Mouse (Mus musculus): ENCODE measurements around the gene Khsrp. TPM values are rescaled to one million over a fixed set of nuclear protein-coding genes. Genes with fewer than 3 reads are reported as not detected.
A peak's percentile ranks its signal among the peaks of the same experiment; 100 is the strongest.

The Khsrp gene
- polyA plus RNA-seq, 1 experiment from 2014 or later: 32.1 TPM

DNA sequence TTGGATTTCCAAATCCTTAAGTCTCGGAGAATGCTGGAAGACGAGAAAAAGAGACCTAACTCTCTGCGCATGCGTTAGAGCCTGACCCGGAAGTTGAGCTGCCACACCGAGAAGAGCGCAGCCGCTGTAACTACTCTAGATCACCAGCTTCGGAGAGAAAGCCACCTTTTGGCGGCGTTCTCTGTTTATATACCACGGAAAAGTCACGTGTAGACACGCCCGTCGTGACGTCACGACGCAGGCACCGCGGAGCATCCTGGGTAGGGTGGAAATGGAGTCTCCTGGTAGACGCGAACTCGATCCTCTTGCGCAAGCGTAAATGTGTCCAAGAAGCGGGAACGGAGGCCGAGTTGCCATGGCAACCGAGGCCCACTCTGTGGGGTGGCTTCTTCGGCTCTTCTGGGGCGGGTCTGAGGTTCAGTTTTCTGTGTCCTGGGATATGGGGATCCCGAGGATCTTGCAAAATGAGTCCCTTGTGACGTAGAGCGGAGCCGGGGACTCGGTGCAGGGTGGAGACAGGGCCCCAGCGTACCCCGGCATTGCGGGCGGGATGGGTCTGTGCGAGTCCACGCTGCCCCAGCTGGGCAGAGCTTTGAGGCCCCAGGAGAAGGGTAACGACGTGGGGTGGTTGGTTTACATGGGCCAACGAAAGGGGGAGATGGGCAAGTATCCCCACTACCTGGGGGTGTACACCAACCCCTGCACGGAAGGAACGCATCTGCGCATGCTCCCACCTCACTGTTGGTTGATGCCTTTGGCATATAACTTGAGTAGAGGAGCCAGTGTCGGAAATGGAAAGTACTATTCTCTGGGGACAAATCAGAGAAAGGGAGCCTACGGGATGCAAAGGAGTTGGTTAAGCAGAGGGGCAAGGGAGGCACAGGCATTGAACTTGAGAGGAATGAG is 19.8 kb downstream of the Khsrp start, which contains the start of the genes Gtf2f1 and Gm17949:
Gtf2f1 (minus strand) TSS at position 53 of the 906 bp plus-strand sequence.
Gm17949 (plus strand) TSS at position 234 of the 906 bp plus-strand sequence.
- peak within 1 kb of the TSS; percentile 61 for H3K4me2 ChIP-seq (ENCODE audit: low read depth, low read length)
- peak within 1 kb of the TSS; percentile 73 for H3K9ac ChIP-seq (replicated peaks; ENCODE audit: low read depth, low read length)
- 0 out of 2 replicates have a peak, but pooled peaks cover 2% of the 10 kb centered on the region for H3K36me3 ChIP-seq (ENCODE audit: control insufficient read depth, insufficient read depth, low read length)
- H3K27ac ChIP-seq (ENCODE audit: low read depth, low read length): peak within 1 kb of the TSS; percentile 96
- WGBS: under 1% methylated on average over 51 of the region's 51 CpGs
- no peaks in the 10 kb centered on the region for H3K9me3 ChIP-seq (ENCODE audit: control insufficient read depth, low read length)
- H3K4me3 ChIP-seq (ENCODE audit: low read depth, low read length): peak within 1 kb of the TSS; percentile 51
- peaks cover 11% of the 10 kb centered on the region; the same call in 1 of the 2 replicates for H3K4me1 ChIP-seq (ENCODE audit: control insufficient read depth, insufficient read depth, low read length)
- peak; percentile 93 for ATAC-seq (ENCODE audit: low read depth)
- no peaks in the 10 kb centered on the region for H3K27me3 ChIP-seq (ENCODE audit: control insufficient read depth, insufficient read depth, low read length)

DNA sequence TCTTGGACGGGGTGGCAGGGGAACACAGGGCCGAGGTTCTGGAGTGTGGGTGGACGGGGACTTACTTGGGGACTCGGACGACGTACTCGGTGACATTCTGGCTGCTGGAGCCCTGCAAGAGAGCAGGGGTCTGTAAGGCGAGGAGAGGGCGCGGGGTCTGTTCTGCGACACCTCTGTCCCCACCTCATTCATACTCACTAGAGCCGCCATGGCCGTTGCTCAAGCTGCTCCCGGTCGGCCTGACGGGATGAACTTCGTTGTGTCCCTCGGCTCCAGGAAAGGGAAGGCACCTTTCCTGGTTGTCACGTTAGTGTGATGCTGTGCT is 20.4 kb downstream of the Khsrp start:
- H3K36me3 ChIP-seq (ENCODE audit: control insufficient read depth, insufficient read depth, low read length): peaks cover 5% of the 10 kb centered on the region; the same call in 1 of the 2 replicates
- peak overlapping the region; percentile 58 for H3K9ac ChIP-seq (replicated peaks; ENCODE audit: low read depth, low read length)
- WGBS: 1% methylated on average over 19 of the region's 19 CpGs
- H3K4me2 ChIP-seq (ENCODE audit: low read depth, low read length): peak overlapping the region; percentile 61
- peaks cover 11% of the 10 kb centered on the region; the same call in 1 of the 2 replicates for H3K4me1 ChIP-seq (ENCODE audit: control insufficient read depth, insufficient read depth, low read length)
- peak; percentile 52 for ATAC-seq (ENCODE audit: low read depth)
- no peaks in the 10 kb centered on the region for H3K27me3 ChIP-seq (ENCODE audit: control insufficient read depth, insufficient read depth, low read length)
- peak overlapping the region; percentile 51 for H3K4me3 ChIP-seq (ENCODE audit: low read depth, low read length)
- peak overlapping the region; percentile 30; the same call in 1 of the 2 replicates for H3K27ac ChIP-seq (ENCODE audit: low read depth, low read length)
- H3K9me3 ChIP-seq (ENCODE audit: control insufficient read depth, low read length): no peaks in the 10 kb centered on the region

DNA sequence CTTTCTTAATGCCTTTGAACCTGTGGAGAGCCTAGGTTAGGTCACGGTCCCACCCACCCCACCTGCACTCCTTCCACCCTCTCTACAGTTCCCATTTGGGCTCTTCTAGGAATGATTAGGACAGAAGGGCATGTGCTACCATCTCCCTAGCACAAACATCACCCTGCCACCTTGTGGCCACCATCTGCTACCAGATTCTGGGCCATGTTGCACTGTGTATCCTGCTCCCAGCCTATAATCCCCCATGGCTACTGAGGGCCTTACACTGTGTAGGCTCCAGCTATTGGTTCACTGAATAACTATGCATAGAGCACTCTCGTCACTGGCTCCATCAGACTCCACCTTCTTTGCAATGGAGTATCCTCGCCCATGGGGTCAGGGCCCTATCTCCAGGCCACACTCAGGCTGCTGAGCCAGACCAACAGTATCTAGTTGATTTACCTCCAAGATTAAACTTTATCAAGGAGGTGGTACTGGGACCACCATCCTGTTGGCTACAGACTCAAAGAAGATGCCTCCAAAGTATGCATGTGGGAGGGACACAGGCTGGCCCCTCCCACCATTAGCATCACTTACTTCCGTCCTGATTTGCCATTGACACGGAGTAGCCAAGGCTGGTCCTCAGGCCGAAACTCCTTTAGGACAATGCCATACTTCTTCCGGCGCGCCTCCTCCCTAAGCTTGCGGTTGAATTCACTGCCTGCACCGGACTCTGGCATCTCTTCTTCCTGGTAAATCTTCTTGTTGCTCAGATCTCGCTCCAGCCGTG is 24.0 kb downstream of the Khsrp start:
- H3K9me3 ChIP-seq (ENCODE audit: control insufficient read depth, low read length): no peaks in the 10 kb centered on the region
- H3K36me3 ChIP-seq (ENCODE audit: control insufficient read depth, insufficient read depth, low read length): peaks cover 24% of the 10 kb centered on the region
- ATAC-seq (ENCODE audit: low read depth): no peak
- no peaks in the 10 kb centered on the region for H3K27me3 ChIP-seq (ENCODE audit: control insufficient read depth, insufficient read depth, low read length)
- H3K4me1 ChIP-seq (ENCODE audit: control insufficient read depth, insufficient read depth, low read length): peaks cover 11% of the 10 kb centered on the region; the same call in 1 of the 2 replicates
- no peak overlapping the region for H3K4me3 ChIP-seq (ENCODE audit: low read depth, low read length)
- no peak overlapping the region for H3K27ac ChIP-seq (ENCODE audit: low read depth, low read length)
- no peak overlapping the region for H3K4me2 ChIP-seq (ENCODE audit: low read depth, low read length)
- 96% methylated on average over 13 of the region's 13 CpGs for WGBS
- H3K9ac ChIP-seq (replicated peaks; ENCODE audit: low read depth, low read length): no peak overlapping the region

- Histone ChIP-seq H3K27me3 (ENCODE audit: control insufficient read depth, insufficient read depth, low read length) (no peaks in the 10 kb centered on the region), H3K27ac (ENCODE audit: low read depth, low read length) (no peak overlapping the region), H3K4me3 (ENCODE audit: low read depth, low read length) (no peak overlapping the region), H3K9me3 (ENCODE audit: control insufficient read depth, low read length) (no peaks in the 10 kb centered on the region), H3K4me2 (ENCODE audit: low read depth, low read length) (no peak overlapping the region), H3K9ac (replicated peaks; ENCODE audit: low read depth, low read length) (no peak overlapping the region), H3K4me1 (ENCODE audit: control insufficient read depth, insufficient read depth, low read length) (no peaks in the 10 kb centered on the region), H3K36me3 (ENCODE audit: control insufficient read depth, insufficient read depth, low read length) (peaks cover 25% of the 10 kb centered on the region)
- ATAC-seq (ENCODE audit: low read depth): no peak
- WGBS: 97% methylated on average over 7 of the region's 7 CpGs
Observed at GRCm38 (mm10) chr17:57003994-57004393, 27.3 kb downstream of the Khsrp start.

DNA sequence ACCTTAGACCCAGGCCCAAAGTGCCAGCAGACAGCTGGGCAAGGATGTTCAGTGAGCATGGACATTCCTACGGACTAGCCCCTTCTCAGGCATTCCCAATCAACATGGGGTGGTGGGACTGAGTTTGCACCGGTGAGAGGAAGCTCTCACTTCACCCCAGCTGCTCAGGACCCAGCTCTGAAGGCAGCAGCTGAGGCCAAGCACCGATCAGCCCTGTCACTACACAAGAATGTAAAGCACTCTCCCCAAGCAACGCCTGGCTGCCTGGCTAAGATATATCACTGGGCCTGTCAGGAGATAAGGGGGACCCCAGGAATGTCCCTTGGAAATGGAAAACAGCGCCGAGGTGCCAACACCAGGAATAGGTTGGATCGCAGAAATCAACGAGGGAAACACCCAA is 30.1 kb downstream of the Khsrp start:
- Histone ChIP-seq H3K9me3 (ENCODE audit: control insufficient read depth, low read length) (no peaks in the 10 kb centered on the region), H3K27me3 (ENCODE audit: control insufficient read depth, insufficient read depth, low read length) (no peaks in the 10 kb centered on the region), H3K4me2 (ENCODE audit: low read depth, low read length) (no peak overlapping the region), H3K27ac (ENCODE audit: low read depth, low read length) (no peak overlapping the region), H3K36me3 (ENCODE audit: control insufficient read depth, insufficient read depth, low read length) (peaks cover 27% of the 10 kb centered on the region), H3K4me1 (ENCODE audit: control insufficient read depth, insufficient read depth, low read length) (0 out of 2 replicates have a peak, but pooled peaks cover 3% of the 10 kb centered on the region), H3K4me3 (ENCODE audit: low read depth, low read length) (no peak overlapping the region), H3K9ac (replicated peaks; ENCODE audit: low read depth, low read length) (no peak overlapping the region)
- ATAC-seq (ENCODE audit: low read depth): no peak
- WGBS: 74% methylated on average over 8 of the region's 8 CpGs

DNA sequence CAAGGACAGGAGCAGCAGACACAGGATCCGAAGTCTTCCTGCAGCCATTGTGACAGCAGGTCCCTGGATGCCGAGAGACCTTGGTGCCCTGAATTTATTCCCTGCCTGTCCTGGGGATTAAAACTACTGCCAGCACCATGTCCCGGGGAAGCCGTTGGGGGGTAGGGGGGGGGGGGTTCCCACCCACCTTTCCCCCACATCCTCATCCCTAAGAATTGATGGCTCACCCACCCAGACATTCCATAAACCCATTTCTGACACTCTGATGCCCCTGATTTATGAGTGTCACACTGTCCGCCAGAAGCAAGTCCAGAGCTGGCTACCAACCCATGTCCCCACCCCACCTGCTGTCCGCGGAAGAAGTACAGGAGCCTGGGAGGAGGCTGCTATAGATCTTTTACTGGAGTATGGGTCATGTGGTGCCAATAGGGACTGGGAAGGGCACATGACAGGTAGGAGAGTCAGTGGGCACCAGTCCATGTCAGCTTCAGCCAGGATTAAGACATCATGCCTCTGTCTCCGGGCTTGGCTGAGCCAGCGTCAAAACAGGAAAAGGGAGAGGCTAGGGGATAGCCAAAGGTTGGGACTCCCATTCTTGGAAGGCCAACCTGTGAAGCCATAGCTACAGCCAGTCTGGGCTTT is 31.2 kb downstream of the Khsrp start, which contains the start of gene Pspn:
Pspn (minus strand) TSS at position 51 of the 642 bp plus-strand sequence.
- no peak within 1 kb of the TSS for H3K4me3 ChIP-seq (ENCODE audit: low read depth, low read length)
- WGBS: 84% methylated on average over 9 of the region's 9 CpGs
- no peak within 1 kb of the TSS for H3K27ac ChIP-seq (ENCODE audit: low read depth, low read length)
- ATAC-seq (ENCODE audit: low read depth): no peak
- H3K9ac ChIP-seq (replicated peaks; ENCODE audit: low read depth, low read length): no peak within 1 kb of the TSS
- H3K27me3 ChIP-seq (ENCODE audit: control insufficient read depth, insufficient read depth, low read length): no peaks in the 10 kb centered on the region
- H3K36me3 ChIP-seq (ENCODE audit: control insufficient read depth, insufficient read depth, low read length): peaks cover 22% of the 10 kb centered on the region; the same call in 1 of the 2 replicates
- no peaks in the 10 kb centered on the region for H3K9me3 ChIP-seq (ENCODE audit: control insufficient read depth, low read length)
- H3K4me2 ChIP-seq (ENCODE audit: low read depth, low read length): no peak within 1 kb of the TSS
- H3K4me1 ChIP-seq (ENCODE audit: control insufficient read depth, insufficient read depth, low read length): 0 out of 2 replicates have a peak, but pooled peaks cover 3% of the 10 kb centered on the region

DNA sequence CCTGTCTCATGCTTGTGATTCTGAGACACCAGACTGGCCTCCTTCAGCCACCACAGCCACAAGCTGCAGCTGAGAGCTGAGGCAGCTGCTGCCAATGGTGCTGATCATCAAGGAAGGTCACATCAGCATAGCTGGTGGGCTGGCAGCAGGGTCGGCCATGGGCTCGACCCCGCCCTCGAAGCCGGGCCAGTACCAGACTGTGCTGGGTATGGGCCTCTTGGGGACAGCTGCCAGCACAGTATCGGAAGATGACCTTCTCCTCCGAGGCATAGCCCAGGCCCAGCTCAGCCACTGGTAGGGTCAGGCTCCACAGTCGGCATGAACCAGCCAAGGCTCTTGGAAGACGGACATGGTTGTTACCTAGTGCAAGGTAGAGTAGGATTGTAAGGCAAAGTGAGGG is 31.9 kb downstream of the Khsrp start:
- Histone ChIP-seq H3K36me3 (ENCODE audit: control insufficient read depth, insufficient read depth, low read length) (peaks cover 23% of the 10 kb centered on the region; the same call in 1 of the 2 replicates), H3K27ac (ENCODE audit: low read depth, low read length) (no peak overlapping the region), H3K9me3 (ENCODE audit: control insufficient read depth, low read length) (no peaks in the 10 kb centered on the region), H3K4me2 (ENCODE audit: low read depth, low read length) (no peak overlapping the region), H3K27me3 (ENCODE audit: control insufficient read depth, insufficient read depth, low read length) (no peaks in the 10 kb centered on the region), H3K9ac (replicated peaks; ENCODE audit: low read depth, low read length) (no peak overlapping the region), H3K4me1 (ENCODE audit: control insufficient read depth, insufficient read depth, low read length) (0 out of 2 replicates have a peak, but pooled peaks cover 3% of the 10 kb centered on the region), H3K4me3 (ENCODE audit: low read depth, low read length) (no peak overlapping the region)
- WGBS: 91% methylated on average over 9 of the region's 9 CpGs
- no peak for ATAC-seq (ENCODE audit: low read depth)

DNA sequence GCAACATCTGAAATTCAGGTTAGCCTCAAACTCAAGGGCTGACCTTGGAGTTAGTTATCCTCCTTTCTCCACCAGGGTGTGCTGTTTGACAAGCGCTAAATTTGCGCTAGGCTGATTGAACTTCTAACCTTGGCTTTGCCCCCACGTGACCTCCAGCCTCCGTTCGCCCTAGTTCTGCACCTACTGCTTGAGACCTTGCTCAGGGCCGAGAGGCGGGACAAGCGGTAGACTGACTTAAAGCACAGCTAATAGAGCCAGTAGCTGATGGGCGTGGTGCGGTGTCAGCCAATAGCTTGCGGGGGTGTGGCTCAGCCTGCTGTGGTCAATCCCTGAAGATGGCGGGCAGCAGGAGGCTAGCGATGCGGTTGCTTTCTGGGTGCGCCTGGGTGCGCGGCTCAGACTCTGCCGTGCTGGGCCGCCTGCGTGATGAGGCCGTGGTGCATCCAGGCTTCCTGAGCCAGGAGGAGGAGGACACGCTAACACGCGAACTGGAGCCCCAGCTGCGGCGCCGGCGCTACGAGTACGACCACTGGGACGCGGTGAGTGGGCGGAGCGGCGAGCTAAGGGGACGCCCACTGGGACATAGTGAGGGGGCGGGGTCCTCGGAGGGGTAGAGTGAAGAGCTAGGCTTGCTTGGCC is 34.2 kb downstream of the Khsrp start, which contains the start of gene Alkbh7:
Alkbh7 (plus strand) TSS at position 311 of the 639 bp plus-strand sequence.
- Histone ChIP-seq H3K36me3 (ENCODE audit: control insufficient read depth, insufficient read depth, low read length) (peaks cover 30% of the 10 kb centered on the region), H3K27me3 (ENCODE audit: control insufficient read depth, insufficient read depth, low read length) (no peaks in the 10 kb centered on the region), H3K27ac (ENCODE audit: low read depth, low read length) (peak within 1 kb of the TSS; percentile 77), H3K9ac (replicated peaks; ENCODE audit: low read depth, low read length) (peak within 1 kb of the TSS; percentile 66), H3K9me3 (ENCODE audit: control insufficient read depth, low read length) (no peaks in the 10 kb centered on the region), H3K4me3 (ENCODE audit: low read depth, low read length) (peak within 1 kb of the TSS; percentile 78), H3K4me2 (ENCODE audit: low read depth, low read length) (peak within 1 kb of the TSS; percentile 55), H3K4me1 (ENCODE audit: control insufficient read depth, insufficient read depth, low read length) (0 out of 2 replicates have a peak, but pooled peaks cover 3% of the 10 kb centered on the region)
- peak; percentile 97 for ATAC-seq (ENCODE audit: low read depth)
- WGBS: under 1% methylated on average over 37 of the region's 38 CpGs
